ENCODE assay signal across 19 mouse cellular contexts in the genomic region with DNA sequence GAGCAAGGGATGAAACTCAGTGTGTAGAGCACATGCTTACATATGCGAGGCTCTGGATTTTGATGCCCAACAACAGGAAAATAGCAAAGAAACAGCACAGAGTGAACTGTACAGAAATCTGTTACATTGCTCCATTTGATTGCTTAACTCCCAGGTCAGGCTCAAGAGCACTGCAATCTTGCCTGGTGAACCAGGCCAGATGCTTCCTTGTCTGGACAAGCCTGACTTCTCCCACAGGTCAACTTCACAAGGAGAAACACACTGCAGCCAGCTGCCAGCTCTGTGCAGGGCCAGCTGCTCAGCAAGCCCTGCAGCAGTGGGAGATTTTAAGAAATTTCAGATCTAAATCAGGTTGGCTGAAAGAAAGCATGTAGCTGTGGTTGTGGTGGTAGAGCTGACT.
A peak's percentile ranks its signal among the peaks of the same experiment; 100 is the strongest.
DNase-seq lines count a peak whose midpoint lies in the region; ATAC-seq and TF ChIP-seq lines count a peak whose summit lies in the region.
"Had no signal": no experiment of that assay in that cellular context is flagged by ENCODE, and none has a peak within 500 bp of the region (broad histone marks: within the 10 kb centered on the region; RNA-seq: fewer than 3 reads in every experiment).

No protein-coding gene starts in this region.

- peak; percentile 7 for DNase-seq in hindbrain, postnatal 0 days (ENCODE audit: low spot score)
- DNase-seq in hindbrain, embryonic 10.5 days (ENCODE audit: low spot score) = no peak
- DNase-seq in urinary bladder, adult 18-20 months (ENCODE audit: low spot score in 2 of 2) = peak; percentile 7 to 18
- DNase-seq in urinary bladder, adult 2 months (ENCODE audit: low spot score) = no peak
- peak; percentile 55 for DNase-seq in lung, postnatal 10 days
- no peak for DNase-seq in left cerebral cortex, adult 18-20 months (ENCODE audit: low spot score in 2 of 2)
- DNase-seq in cerebellum, adult 18-20 months = no peak
- DNase-seq: adrenal gland, adult 2 months; cerebellum, adult 11 months; cerebellum, postnatal 36 days; heart, postnatal 4 days; thymus, adult 2 months had no signal

- H3K36me3 ChIP-seq in hindbrain, postnatal 0 days (ENCODE audit: insufficient read depth, low read length) = no peaks in the 10 kb centered on the region
- H3K36me3 ChIP-seq in hindbrain, embryonic 10.5 days = no peaks in the 10 kb centered on the region
- H3K36me3 ChIP-seq: embryonic facial prominence, embryonic 15.5 days; forebrain, embryonic 12.5 days; stomach, embryonic 15.5 days had no signal

- H3K4me3 ChIP-seq in hindbrain, postnatal 0 days (ENCODE audit: low read length) = no peak overlapping the region
- H3K4me3 ChIP-seq in hindbrain, embryonic 10.5 days = no peak overlapping the region
- H3K4me3 ChIP-seq: embryonic facial prominence, embryonic 15.5 days; forebrain, embryonic 12.5 days; left cerebral cortex, adult 2 months; stomach, embryonic 15.5 days had no signal

- no peaks in the 10 kb centered on the region for H3K27me3 ChIP-seq in hindbrain, postnatal 0 days (ENCODE audit: insufficient read depth, low read length)
- H3K27me3 ChIP-seq in hindbrain, embryonic 10.5 days (ENCODE audit: insufficient read depth, poor library complexity, severe bottlenecking) = no peaks in the 10 kb centered on the region
- H3K27me3 ChIP-seq: CH12.LX; embryonic facial prominence, embryonic 15.5 days; forebrain, embryonic 12.5 days; stomach, embryonic 15.5 days had no signal

- H3K4me1 ChIP-seq in hindbrain, postnatal 0 days (ENCODE audit: insufficient read depth, low read length) = no peaks in the 10 kb centered on the region
- no peaks in the 10 kb centered on the region for H3K4me1 ChIP-seq in hindbrain, embryonic 10.5 days (replicated peaks)
- H3K4me1 ChIP-seq: forebrain, embryonic 12.5 days; stomach, embryonic 15.5 days had no signal

- no peak for ATAC-seq in hindbrain, postnatal 0 days
- ATAC-seq: midbrain, embryonic 16.5 days had no signal

- no peak overlapping the region for H3K4me2 ChIP-seq in hindbrain, postnatal 0 days (ENCODE audit: low read depth, low read length)
- H3K4me2 ChIP-seq: embryonic facial prominence, embryonic 15.5 days; forebrain, embryonic 12.5 days; stomach, embryonic 15.5 days had no signal

- H3K27ac ChIP-seq in hindbrain, postnatal 0 days = no peak overlapping the region
- no peak overlapping the region for H3K27ac ChIP-seq in hindbrain, embryonic 10.5 days
- H3K27ac ChIP-seq: embryonic facial prominence, embryonic 15.5 days; forebrain, embryonic 12.5 days; left cerebral cortex, adult 2 months; liver, embryonic 14.5 days; stomach, embryonic 15.5 days had no signal

- no peak for TF ChIP-seq CTCF in hindbrain, postnatal 0 days (IDR thresholded peaks at IDR 0.05; ENCODE audit: low read depth)

- H3K9me3 ChIP-seq in hindbrain, postnatal 0 days (ENCODE audit: low read length) = no peaks in the 10 kb centered on the region
- H3K9me3 ChIP-seq in hindbrain, embryonic 10.5 days = no peaks in the 10 kb centered on the region
- H3K9me3 ChIP-seq: embryonic facial prominence, embryonic 15.5 days; forebrain, embryonic 12.5 days; stomach, embryonic 15.5 days had no signal

- no peak overlapping the region for H3K9ac ChIP-seq in hindbrain, postnatal 0 days (replicated peaks; ENCODE audit: low read length)
- H3K9ac ChIP-seq: embryonic facial prominence, embryonic 15.5 days; forebrain, embryonic 12.5 days; liver, embryonic 14.5 days; stomach, embryonic 15.5 days had no signal

- 92% methylated on average over 1 of the region's 1 CpGs for WGBS in hindbrain, postnatal 0 days
- 91% methylated on average over 1 of the region's 1 CpGs for WGBS in hindbrain, embryonic 10.5 days

Comparison
In these comparisons a context has a peak if more than half of its experiments do, and no peak if none do; other contexts are left out.
1. DNase-seq: peak in hindbrain, postnatal 0 days (single experiment), urinary bladder, adult 18-20 months (2 of 2) and lung, postnatal 10 days (single experiment); none in hindbrain, embryonic 10.5 days (single experiment), urinary bladder, adult 2 months (single experiment), left cerebral cortex, adult 18-20 months (0 of 2) and cerebellum, adult 18-20 months (0 of 2).